Mouse (Mus musculus): ENCODE results near the gene Cdhr3.

Cdhr3 gene

DNA sequence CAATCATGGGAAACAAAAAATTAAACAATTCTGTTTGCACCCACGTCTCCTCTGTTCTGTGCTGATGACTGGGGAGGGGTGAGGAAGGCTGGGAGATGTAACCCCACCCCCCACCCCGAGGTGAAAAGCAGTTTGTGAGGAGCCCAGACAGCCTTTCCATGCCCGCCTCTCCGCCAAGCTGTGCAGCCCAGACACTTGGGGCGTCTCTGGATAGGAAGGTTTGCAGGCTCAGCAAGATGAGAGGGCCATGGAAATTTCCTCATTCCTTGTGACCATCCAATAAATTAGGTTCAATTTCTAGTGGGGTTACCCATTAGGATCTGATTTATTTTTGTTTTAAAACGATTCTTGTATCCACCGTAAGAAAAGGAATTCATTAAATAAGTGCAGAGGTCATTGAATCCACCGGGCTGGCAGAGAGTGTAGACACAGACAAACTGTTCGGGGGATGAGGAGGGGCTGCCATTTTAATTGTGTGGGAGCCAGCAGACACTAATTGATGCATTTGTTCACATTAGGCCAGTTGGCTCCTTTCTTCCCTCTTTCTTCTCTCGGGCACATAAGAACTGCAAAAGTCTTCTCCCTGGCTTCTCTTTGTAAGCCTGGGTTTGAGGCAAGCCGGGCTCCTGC lies 57.5 kb downstream of the Cdhr3 start:
- DNase-seq (ENCODE audit: low read depth, low spot score) = no peak

DNA sequence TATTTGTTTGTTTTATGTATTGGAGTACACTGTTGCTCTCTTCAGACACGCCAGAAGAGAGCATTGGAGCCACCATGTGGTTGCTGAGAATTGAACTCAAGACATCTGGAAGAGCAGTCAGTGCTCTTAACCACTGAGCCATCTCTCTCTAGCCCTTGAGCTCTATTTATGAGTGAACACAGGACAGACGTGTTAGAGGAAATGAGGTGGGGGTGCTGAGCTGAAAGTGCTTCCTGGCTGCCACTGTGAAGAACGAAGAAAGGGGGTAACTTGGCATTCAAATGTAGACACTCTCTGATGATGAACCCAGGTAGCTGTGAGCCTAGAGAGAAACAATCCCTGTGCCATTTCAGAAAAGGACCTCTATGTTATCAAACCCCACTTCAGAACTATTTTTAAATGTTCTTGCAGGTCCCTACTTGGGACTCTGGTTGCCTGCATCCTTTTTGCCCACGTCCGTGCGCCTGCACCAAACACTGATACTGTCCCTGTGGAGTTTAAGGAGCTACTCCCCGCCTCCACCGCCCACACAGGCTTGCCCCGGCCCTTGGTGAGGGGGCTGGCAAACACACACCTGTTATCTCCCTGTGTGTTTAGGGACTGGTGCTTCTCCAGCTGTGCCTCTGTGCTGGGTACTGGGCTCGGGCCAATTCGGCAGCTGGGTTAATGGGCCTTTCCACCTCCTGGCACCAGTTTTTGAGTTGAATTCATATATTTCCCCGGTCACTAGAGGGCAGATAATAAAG lies 58.2 kb downstream of the Cdhr3 start:
- DNase-seq (ENCODE audit: low read depth, low spot score) = peak; percentile 37

DNA sequence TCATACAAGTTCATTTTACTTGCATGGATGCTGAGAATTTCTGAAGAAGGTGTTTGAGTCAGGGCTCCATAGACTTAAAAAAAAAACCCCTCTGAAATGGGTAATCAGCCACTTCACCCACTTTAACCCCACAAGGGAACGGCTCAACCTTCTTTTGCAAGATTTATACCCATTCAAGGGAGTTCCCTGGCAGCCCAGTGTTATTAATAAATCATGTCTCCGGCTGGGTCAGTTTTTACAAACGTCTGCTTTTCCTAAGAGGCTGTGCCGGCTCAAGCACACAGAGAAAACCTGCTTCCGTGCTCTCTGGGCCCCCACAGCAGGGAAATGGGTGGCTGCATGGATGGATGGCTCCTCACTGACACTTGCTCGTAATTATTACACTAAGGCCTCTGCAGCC lies 59.5 kb downstream of the Cdhr3 start:
- DNase-seq (ENCODE audit: low read depth, low spot score) = no peak

DNA sequence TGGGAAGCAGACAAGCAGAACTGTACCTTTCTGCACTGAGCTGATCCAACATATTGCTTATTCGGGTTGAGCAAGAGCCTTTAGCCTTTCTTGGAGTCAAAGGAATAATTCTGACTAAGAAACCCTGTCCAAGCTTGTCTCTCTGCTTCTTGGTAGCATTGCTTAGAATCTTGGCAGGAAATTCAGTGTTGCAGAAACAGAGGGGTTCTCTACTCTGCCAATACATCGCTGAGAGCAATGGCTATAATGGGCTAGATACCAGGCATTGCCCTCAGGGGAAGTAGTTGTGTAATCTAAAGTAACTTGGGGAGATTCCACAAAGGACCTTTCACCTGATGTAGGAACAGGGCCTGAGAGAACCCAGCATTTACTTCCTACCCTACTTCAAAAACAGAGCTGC lies 62.1 kb downstream of the Cdhr3 start:
- DNase-seq (ENCODE audit: low read depth, low spot score) = no peak

DNA sequence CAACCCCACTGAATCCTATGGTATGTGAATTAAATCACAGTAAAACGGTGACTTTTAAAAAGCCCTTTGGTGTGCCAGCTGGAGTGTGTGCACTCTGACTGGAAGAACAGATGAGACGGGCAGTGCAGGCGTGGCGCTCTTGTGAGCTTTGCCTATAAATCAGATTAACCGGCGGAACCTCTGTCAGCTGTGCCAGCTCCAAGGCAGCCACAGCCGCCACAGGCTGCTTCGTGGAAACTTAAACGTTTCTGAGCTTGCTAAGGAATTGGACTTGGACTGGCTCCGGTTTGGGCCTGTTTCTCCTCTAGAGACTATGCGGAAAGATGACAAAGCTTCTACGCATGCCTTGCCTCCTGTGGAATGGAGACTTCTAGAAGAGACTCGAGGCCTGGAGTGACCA lies 62.6 kb downstream of the Cdhr3 start:
- no peak for DNase-seq (ENCODE audit: low read depth, low spot score)

DNA sequence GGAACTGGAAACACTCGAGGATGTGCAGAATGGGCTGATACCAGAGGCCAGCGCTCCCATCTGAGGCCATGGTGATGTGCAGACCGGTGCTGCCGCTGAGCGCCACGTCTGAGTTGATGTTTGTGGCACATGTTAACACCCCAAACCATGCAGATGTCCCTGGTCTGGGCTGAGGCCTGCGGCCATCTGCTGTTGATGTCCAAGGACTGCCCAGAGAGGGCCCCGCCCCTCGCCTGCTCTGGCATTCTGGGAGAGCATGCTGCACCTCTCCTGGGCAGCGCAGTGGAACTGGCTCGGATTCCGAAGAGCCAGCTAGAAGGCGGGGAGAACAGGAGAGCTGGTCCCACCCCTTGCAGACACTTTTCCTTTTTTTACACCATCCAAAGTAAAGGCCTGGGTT lies 64.0 kb downstream of the Cdhr3 start:
- DNase-seq (ENCODE audit: low read depth, low spot score) = no peak

DNA sequence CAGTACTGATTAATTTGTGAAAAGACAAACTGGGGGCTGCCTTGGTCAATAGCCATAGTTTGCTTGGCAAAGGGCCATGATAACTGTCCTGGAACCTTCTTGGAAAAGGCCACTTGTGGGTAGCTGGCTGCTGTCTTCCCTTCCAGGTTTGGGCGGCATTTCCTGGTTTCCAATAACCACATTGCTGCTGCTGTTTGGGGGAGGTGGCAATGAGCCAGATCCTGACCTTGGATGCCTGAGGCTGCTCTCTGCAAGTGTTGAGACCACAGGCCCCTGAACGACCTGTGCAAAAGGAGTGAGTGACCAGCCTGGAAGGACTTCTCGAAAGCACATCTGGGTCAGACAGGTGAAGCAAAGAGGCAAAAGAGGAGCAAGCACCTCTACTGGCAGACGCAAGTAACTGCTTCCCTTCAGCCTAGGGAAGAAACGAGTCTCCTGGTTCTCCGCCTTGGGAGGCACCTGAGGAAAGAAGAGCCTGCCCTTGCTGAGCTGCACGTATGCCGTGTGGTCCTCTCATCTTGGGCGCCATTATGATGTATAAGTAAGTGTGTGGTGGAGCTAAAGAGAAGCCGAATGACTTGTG lies 64.5 kb downstream of the Cdhr3 start:
- DNase-seq (ENCODE audit: low read depth, low spot score) = no peak

DNA sequence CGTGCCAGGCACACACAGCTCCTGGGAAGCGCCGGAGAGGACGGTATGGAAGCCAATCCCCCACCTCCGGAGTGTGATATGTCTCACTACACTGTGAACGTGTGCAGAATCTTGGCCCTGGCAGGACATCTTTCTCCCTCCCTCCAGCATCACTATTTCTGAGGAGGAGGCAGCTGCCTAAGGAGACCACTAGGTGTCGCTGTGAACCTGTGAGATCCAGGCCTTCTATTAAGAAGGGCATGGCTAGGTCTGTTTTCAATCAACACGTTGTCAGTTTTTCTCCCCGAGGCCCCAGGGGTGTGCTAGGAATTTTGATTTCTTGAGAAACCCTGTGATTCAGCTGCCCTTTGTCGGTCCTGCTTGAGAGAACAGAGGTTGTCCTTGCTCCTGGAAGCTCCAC lies 65.6 kb downstream of the Cdhr3 start:
- peak; percentile 83 for DNase-seq (ENCODE audit: low read depth, low spot score)

DNA sequence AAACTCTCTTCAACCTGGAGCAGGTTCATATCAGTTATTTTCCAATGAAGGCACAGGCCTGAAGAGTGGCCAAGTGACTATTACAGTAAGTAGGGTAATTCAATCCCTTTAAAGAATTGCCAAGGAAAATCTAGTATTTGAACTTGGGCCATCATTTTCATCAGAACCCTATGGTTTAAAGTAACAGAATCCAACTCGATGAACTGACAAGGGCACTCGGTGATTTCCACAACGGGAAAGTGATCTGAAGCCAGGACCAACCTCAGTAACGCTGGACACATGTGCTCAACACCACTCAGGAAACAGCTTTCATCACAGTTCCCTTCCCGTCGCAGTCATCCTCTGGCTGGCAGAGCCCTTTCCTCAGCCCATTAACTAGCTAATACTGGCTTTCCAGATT lies 68.2 kb downstream of the Cdhr3 start:
- DNase-seq (ENCODE audit: low read depth, low spot score) = no peak

DNA sequence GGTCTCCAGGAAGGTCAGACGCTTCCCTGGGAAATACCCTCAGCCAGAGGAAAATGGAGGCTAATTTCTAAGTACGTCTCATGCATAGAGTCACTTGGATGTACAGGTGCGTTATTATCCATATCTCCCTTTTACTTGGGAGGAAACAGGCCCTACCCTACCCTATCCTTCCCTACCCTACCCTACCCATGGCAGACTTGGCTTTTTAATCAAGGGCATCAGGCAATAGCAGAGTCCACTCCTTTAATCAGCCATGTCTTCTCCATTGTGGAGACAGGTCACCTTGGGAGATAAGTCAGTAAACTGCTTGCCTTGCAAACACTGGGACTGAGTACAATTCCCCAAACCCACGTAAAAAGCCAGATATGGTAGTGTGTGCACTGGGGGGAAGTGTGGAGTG lies 70.9 kb downstream of the Cdhr3 start:
- no peak for DNase-seq (ENCODE audit: low read depth, low spot score)

DNA sequence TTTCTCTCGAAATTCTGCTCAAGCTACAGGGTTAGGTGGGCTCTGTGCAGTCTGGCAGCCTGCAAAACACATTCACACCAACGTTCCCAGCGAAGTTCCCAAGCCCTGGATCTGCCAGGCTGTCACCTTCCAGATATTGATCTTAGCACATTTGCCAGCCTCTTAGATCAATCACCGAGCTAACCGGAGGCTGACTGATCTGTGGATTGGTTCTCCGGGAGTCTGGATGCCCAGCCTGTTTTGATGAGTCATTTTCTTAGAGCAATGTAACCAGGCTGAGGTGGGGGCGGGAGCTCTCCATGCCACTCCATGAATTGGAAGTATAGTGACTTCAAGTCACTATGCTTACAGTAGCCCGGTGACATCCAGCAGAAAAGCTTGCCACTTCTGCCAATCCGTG lies 71.5 kb downstream of the Cdhr3 start:
- no peak for DNase-seq (ENCODE audit: low read depth, low spot score)

DNA sequence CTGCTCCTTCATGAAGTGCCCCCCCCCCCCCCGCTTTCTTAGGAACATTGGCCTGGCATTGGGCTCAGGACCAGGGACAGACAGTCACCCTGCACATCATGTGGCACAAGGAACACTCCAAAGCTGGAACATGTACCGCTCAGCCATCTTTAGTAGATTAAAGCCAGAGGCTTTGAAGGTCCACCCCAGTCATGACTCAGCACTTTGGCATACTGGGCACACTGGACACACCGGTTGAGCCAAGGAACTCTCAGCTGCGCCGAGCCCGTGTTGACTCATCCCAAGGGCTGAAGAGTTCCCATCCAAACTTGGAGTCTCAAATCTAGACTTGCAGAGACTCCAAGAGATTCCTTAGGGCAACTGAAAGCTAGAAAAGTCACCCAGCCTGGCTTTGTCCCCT lies 72.7 kb downstream of the Cdhr3 start:
- no peak for DNase-seq (ENCODE audit: low read depth, low spot score)

DNA sequence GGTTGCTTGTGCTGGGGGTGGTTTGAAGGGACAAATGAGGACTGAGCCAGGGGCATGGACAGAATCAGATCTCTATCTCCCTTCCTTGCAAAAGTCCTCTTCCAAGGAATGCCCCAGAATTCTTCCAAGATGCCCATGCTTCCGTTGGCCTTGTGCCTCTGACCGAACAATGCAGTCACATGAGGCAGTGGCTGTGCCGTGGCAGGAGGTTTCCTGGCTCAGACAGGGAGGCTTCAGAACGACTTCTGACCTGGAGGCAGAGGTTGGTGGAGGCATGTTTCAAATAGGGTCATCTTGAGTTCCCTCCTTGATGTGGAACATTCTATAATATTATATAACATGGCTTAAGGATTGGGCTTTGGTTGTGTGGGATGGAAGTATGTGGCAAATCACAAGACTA lies 74.1 kb downstream of the Cdhr3 start:
- DNase-seq (ENCODE audit: low read depth, low spot score) = no peak

DNA sequence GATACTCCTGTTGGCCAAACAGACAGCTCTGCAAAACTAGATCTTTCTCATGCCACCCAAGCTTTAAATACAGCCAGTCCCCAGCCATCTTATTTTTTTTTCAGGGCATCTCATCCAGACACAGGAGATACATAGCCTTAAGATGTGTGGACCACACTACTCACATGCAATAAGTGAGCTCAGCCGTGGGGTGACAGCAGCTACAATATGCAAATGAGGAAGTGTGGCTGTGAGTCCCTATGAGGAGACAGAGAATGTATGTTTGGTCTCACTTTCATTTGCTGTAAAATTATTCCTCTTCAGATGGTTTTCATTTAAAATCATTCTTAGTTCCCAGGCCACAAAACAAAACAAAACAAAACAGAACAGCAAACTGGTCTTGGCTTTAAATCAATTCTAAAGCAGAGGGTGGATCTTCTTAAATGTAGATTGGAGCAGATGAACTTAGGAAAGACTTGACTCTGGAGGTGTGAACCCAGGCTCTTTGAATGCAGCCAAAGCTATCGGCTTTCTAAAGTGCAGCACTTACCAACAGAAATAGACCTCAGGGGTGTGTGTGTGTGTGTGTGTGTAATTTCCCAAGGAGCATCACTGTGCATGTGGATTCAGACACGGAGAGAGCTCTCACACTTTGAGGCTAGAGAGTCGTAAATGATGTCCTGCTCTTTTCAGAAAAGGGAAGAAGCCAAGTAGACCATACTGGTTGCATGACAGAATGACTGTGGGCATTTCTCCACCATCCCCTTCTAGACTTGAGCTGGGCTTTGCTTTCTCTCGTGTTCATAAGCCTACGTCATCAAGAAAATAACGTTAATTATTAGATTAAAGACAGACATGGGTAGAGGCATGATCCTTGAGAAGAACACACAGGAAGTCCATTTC lies 75.6 kb downstream of the Cdhr3 start:
- DNase-seq (ENCODE audit: low read depth, low spot score) = peak; percentile 24

DNA sequence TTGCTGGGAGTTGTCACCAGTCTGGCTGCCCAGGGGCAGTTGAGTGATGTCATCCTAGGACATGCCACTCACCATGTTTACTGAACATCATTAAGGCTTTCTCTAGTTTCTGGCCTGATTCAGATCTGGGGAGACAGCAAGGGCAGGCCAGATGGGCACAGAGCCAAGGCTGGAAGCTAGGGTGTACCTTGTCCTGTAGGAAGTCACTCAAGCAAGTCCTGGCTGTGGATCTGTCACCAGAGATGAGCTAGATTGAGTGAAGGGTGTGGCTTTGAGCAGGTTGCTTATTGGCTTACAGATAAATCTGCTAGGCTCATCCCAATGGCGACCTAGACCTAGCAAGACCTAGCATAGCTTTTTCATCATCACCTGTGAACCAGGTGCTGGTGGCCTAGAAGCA lies 77.6 kb downstream of the Cdhr3 start:
- no peak for DNase-seq (ENCODE audit: low read depth, low spot score)

DNA sequence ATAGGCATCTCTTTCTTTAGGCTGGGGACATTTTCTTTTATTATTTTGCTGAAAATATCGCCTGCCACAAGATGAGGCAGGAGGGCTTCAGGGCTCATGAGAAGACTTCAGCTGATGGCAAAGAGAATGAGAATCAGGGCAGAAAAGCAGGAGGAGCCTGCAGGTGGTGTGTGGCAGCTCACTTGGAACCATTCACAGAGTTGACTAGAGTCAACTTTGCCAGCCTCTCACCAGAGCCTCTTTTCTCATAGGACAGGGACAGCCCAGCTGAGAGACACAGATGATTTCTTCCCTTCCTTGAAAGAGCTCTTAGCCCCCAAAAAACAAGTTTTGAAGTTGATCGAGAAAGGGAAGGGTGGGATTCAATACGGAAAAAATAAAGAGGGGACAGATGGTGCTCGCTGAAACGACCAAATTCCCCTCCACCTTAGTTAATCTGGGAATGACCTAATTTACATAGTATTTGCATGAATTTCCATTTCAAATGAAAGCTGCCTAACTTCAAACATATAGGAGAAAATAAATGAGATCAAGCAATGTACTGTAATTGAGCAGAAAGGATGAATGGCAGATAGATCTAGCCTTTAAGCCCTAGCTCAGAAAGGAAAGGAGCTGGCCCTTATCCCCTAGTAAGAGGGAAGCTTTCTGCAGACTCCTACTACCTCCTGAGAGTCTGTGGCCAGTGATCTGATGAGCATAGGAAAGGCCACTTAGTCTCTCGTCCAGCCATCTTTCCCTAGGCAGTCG lies 78.5 kb downstream of the Cdhr3 start:
- no peak for DNase-seq (ENCODE audit: low read depth, low spot score)

DNA sequence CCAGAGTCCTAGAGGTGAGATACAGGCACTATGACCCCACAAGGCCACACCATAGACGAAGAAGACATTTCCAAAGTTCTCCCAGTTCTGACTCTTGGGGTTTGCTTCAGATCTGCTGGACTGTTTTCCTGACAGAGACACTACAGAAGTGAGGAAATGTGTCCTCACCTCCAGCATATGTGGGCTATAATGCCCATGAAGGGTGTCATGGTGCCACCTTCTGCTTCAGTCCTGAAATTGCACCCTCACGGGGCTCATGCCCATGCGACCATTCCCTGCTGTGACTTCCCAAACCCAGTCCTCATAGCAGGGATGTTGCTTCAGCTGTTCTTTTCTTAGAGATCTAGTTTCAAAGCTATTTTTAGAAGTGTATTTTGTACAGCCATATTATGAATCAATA lies 82.6 kb downstream of the Cdhr3 start:
- peak; percentile 66 for DNase-seq (ENCODE audit: low read depth, low spot score)

DNA sequence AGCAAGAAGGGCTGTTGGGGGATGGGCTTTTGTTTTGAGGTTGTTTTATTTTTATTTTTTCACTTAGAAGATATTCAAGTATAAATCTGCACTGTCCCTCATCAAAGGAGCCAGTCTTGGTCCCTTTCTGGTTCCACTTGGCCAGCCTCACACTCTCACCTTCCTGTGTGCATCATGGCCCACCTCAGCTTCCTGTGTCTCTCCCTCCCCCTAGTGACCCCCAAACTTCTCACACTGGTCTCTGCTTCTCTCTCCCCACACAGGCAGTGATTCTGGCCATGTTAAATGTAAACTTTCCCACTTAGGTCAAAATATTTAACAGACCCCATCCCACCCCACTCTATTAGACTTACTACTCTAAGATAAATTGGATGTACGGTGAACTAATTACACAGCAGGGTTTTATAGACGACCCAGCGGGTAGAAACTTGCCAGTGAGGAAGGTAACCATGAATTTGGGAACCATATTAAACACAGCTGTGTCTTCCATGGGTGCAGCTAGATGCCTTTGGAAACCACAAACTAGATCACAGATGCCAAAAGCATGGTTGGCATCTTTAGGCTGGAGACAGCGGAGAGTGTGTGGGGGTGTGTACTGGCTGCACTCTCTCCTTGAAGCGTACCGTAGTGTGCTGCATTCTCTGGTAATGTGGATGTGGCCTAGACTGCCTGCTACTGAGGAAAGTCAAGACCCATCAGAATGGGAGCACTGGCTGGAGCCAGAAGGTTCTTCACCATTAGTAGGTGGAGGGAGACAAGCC lies 83.3 kb downstream of the Cdhr3 start:
- no peak for DNase-seq (ENCODE audit: low read depth, low spot score)

DNA sequence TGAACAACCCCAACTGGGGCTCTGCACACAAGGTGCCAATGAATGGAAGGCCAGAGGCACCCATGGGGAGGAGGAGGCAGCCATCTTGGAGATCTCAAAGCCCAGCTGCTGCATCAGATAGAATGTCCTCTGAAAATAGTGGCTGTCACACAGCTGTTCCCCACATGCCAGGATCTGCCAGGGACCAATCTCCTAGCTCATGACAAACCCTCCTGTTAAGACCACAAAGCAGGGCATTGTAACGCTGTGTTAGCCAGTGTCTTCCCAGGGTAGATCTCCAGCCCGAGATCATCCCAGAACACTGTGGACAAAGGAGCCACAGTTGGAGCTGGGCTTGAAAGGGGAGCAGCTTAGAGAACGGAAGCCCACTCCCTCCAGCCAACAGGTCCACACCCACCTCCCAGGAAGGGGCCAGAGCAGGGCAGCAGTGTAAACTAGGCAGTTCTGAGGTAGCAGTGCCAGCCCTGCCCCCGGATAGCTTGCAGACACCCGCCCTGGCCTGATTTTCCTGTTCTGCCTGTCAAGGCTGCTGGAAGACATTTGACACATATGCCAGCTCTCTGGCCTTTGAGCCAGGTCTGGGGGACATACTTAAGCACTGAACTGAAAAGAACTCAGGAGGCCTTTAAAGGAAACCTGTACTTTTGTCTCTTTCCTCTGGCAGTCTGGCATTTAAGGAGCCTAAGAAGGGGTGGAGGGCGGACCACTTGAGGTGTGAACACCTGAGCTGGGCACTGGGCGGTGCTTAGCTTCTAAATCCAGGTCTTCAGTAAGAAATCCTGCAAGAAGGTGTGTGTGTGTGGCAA lies 84.2 kb downstream of the Cdhr3 start:
- DNase-seq (ENCODE audit: low read depth, low spot score) = no peak

DNA sequence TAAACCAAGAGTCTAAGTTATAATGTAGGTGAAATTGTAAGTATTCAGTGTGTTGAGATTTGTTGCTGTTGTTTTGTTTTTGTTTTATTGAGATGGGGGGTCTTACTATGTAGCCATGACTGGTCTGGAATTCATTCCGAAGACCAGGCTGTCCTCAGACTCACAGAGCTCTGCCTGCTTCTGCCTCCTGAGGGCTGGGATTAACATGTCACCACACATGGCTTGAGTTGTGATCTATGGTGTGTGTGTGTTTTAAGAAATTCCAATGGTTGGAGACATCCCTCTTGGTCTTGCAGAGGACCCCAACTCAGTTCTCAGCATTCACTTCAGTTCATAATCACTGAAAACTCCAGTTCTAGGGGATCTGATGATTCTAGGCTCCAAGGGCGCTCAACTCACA lies 85.5 kb downstream of the Cdhr3 start:
- DNase-seq (ENCODE audit: low read depth, low spot score) = no peak

Data from CD4-positive helper T cell, adult 2 months (primary cell).